Mouse (Mus musculus) heart, adult 2 months (tissue): ENCODE measurements at regions not wholly inside any gene's neighbourhood (a gene's known extent, or its start where the extent isn't known, plus 50 kb on each side); places are given as distances from the start of the nearest gene placed in this dataset.

Experiments used
- CTCF ChIP-seq: fragments of 200-600 bp; IDR thresholded peaks from 2 replicates; pipeline ENCODE4 v1.8.1; 2022; ENCODE audit warnings: antibody characterized with exemption, mild to moderate bottlenecking, moderate library complexity
- EP300 ChIP-seq: fragments of 200-500 bp; IDR thresholded peaks from 2 replicates; pipeline ENCODE4 v1.6.1; 2011; ENCODE audit warnings: low read depth, low read length, control low read depth; ENCODE audit not compliant: insufficient read depth

DNA sequence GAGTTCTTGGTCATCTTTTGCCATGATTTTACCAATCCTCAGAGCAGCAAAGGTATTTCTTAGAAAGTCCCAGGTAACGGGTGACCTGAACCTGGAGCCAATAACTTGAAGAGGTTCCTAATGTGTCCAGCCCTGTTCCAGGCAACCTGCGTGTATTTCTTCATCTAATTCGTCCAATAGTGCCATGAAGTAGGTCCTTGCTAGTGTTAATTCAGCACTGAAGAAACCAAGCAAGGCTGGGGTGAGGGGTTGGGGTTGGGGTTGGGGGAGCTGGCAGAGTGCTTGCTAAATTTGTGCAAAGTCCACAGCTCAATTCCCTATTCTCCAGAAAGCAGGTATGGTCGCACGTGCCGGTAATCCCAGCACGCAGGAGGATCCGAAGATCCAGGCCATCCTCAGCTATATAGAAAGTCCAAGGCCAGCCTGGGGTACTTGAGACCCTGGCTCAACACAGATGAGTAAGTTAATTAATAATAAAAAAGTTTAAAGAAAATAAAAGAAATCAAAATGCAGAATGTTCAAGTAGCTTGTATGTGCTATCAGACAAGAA is 54.6 kb upstream of the Cpsf6 start:
- TF ChIP-seq EP300, result no peak
- TF ChIP-seq CTCF, result no peak
